Mouse (Mus musculus): ENCODE data around the gene Stk32c. TPM values are rescaled to one million over a fixed set of nuclear protein-coding genes. Genes with fewer than 3 reads are reported as not detected.

Stk32c gene
- total RNA-seq, 1 experiment = 0.89 TPM

DNA sequence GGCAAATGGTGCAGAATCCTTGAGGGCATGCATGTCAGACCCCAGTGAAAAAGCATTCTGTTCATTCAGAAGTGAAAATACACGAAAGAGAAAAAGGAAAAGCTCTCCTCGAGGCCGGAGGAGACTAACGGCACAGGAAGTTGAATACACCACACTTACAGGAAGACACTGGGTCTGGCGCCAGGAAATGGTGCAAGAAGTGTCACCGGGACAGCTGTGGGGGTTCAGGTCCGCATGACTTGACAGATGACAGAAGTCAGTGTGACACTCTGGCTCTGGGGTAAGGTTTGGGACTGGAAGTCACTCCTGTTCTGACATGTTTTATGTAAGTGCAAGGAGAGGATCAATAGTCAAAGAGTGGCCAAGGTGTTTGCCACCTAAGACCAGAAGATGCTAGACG, 11.6 kb upstream of the Stk32c start:
- no peak overlapping the region for H3K9ac ChIP-seq (ENCODE audit: insufficient read depth, low read depth, low read length, poor library complexity, severe bottlenecking)
- H3K4me3 ChIP-seq (ENCODE audit: insufficient read depth in 1 of 2, low read depth in 1 of 2, low read length in 2 of 2, poor library complexity in 1 of 2, severe bottlenecking in 1 of 2) = no peak overlapping the region
- no peaks in the 10 kb centered on the region for H3K36me3 ChIP-seq (ENCODE audit: control insufficient read depth, insufficient read depth, low read length, poor library complexity, severe bottlenecking)
- TF ChIP-seq HCFC1 (IDR thresholded peaks at IDR 0.05; ENCODE audit: borderline replicate concordance, insufficient read depth, low read length) (no peak), ZC3H11A (IDR thresholded peaks at IDR 0.05; ENCODE audit: borderline replicate concordance, low read depth, low read length) (no peak), CHD2 (IDR thresholded peaks at IDR 0.05; ENCODE audit: low read depth, low read length) (no peak), MAFK (IDR thresholded peaks at IDR 0.05; ENCODE audit: insufficient read depth, low read depth, low read length) (no peak), ZNF384 (IDR thresholded peaks at IDR 0.05; ENCODE audit: low read depth, low read length) (no peak)
- H3K4me1 ChIP-seq (ENCODE audit: control insufficient read depth in 2 of 2, insufficient read depth in 2 of 2, low read length in 2 of 2, poor library complexity in 1 of 2) = peaks cover 0 to 6% of the 10 kb centered on the region in 2 experiments; a peak in 1 of 4 replicates
- no peaks in the 10 kb centered on the region for H3K9me3 ChIP-seq (ENCODE audit: control insufficient read depth, insufficient read depth, low read depth, low read length)
- DNase-seq (ENCODE audit: low read depth, low spot score) = no peak
- in situ Hi-C loops (cut with MboI; ENCODE audit: low sequenced_read_pairs in 2 of 2, unreplicated experiment in 2 of 2) = no loop called here
- no peak overlapping the region for H3K27ac ChIP-seq (ENCODE audit: insufficient read depth, low read depth, low read length, poor library complexity, severe bottlenecking)

- TF ChIP-seq MAFK (IDR thresholded peaks at IDR 0.05; ENCODE audit: insufficient read depth, low read depth, low read length) = no peak
- TF ChIP-seq ZNF384 (IDR thresholded peaks at IDR 0.05; ENCODE audit: low read depth, low read length) = no peak
- TF ChIP-seq CHD2 (IDR thresholded peaks at IDR 0.05; ENCODE audit: low read depth, low read length) = no peak
- TF ChIP-seq ZC3H11A (IDR thresholded peaks at IDR 0.05; ENCODE audit: borderline replicate concordance, low read depth, low read length) = no peak
- no peak for TF ChIP-seq HCFC1 (IDR thresholded peaks at IDR 0.05; ENCODE audit: borderline replicate concordance, insufficient read depth, low read length)
- no peaks in the 10 kb centered on the region for H3K9me3 ChIP-seq (ENCODE audit: control insufficient read depth, insufficient read depth, low read depth, low read length)
- H3K4me3 ChIP-seq (ENCODE audit: insufficient read depth in 1 of 2, low read depth in 1 of 2, low read length in 2 of 2, poor library complexity in 1 of 2, severe bottlenecking in 1 of 2) = no peak overlapping the region
- no peak for DNase-seq (ENCODE audit: low read depth, low spot score)
- in situ Hi-C loops (cut with MboI; ENCODE audit: low sequenced_read_pairs in 2 of 2, unreplicated experiment in 2 of 2) = no loop called here
- H3K27ac ChIP-seq (ENCODE audit: insufficient read depth, low read depth, low read length, poor library complexity, severe bottlenecking) = no peak overlapping the region
- H3K9ac ChIP-seq (ENCODE audit: insufficient read depth, low read depth, low read length, poor library complexity, severe bottlenecking) = no peak overlapping the region
- peaks cover 0 to 4% of the 10 kb centered on the region in 2 experiments; a peak in 1 of 4 replicates for H3K4me1 ChIP-seq (ENCODE audit: control insufficient read depth in 2 of 2, insufficient read depth in 2 of 2, low read length in 2 of 2, poor library complexity in 1 of 2)
- no peaks in the 10 kb centered on the region for H3K36me3 ChIP-seq (ENCODE audit: control insufficient read depth, insufficient read depth, low read length, poor library complexity, severe bottlenecking)
These were observed 11.0 kb upstream of the Stk32c start for GRCm38 (mm10) chr7:139224070-139224469.

- H3K9ac ChIP-seq (ENCODE audit: insufficient read depth, low read depth, low read length, poor library complexity, severe bottlenecking) = no peak overlapping the region
- TF ChIP-seq ZC3H11A (IDR thresholded peaks at IDR 0.05; ENCODE audit: borderline replicate concordance, low read depth, low read length) (no peak), ZNF384 (IDR thresholded peaks at IDR 0.05; ENCODE audit: low read depth, low read length) (no peak), MAFK (IDR thresholded peaks at IDR 0.05; ENCODE audit: insufficient read depth, low read depth, low read length) (no peak), HCFC1 (IDR thresholded peaks at IDR 0.05; ENCODE audit: borderline replicate concordance, insufficient read depth, low read length) (no peak), CHD2 (IDR thresholded peaks at IDR 0.05; ENCODE audit: low read depth, low read length) (no peak)
- no peak overlapping the region for H3K27ac ChIP-seq (ENCODE audit: insufficient read depth, low read depth, low read length, poor library complexity, severe bottlenecking)
- no peaks in the 10 kb centered on the region for H3K36me3 ChIP-seq (ENCODE audit: control insufficient read depth, insufficient read depth, low read length, poor library complexity, severe bottlenecking)
- H3K4me3 ChIP-seq (ENCODE audit: insufficient read depth in 1 of 2, low read depth in 1 of 2, low read length in 2 of 2, poor library complexity in 1 of 2, severe bottlenecking in 1 of 2) = no peak overlapping the region
- no peaks in the 10 kb centered on the region for H3K9me3 ChIP-seq (ENCODE audit: control insufficient read depth, insufficient read depth, low read depth, low read length)
- peaks cover 0 to 4% of the 10 kb centered on the region in 2 experiments; a peak in 1 of 4 replicates for H3K4me1 ChIP-seq (ENCODE audit: control insufficient read depth in 2 of 2, insufficient read depth in 2 of 2, low read length in 2 of 2, poor library complexity in 1 of 2)
- DNase-seq (ENCODE audit: low read depth, low spot score) = no peak
- in situ Hi-C loops (cut with MboI; ENCODE audit: low sequenced_read_pairs in 2 of 2, unreplicated experiment in 2 of 2) = no loop called here
These were observed 9.2 kb upstream of the Stk32c start for GRCm38 (mm10) chr7:139222341-139222740.

DNA sequence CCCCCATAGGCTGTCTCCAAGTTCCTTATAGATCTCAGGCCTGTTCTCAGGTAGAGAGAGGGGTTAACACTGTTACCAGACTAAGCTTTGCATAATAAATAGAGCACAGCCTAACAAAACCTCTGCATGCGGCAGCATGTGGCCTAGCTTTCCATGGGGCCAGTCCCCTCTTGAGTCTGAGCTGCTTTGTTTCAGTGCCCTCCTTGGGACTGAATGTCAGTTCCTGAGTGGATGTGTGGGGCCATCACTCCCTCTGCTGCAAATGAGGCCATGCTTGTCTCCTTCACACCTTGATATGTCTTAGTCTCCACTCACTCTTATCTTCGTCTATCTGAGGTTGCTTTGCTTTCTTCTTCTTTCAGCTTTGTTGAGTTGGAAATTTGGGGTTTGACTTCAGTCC, 8.7 kb upstream of the Stk32c start:
- peaks cover 0 to 4% of the 10 kb centered on the region in 2 experiments; a peak in 1 of 4 replicates for H3K4me1 ChIP-seq (ENCODE audit: control insufficient read depth in 2 of 2, insufficient read depth in 2 of 2, low read length in 2 of 2, poor library complexity in 1 of 2)
- no peak for DNase-seq (ENCODE audit: low read depth, low spot score)
- TF ChIP-seq CHD2 (IDR thresholded peaks at IDR 0.05; ENCODE audit: low read depth, low read length) = no peak
- no peak for TF ChIP-seq HCFC1 (IDR thresholded peaks at IDR 0.05; ENCODE audit: borderline replicate concordance, insufficient read depth, low read length)
- no peak for TF ChIP-seq MAFK (IDR thresholded peaks at IDR 0.05; ENCODE audit: insufficient read depth, low read depth, low read length)
- no peak overlapping the region for H3K4me3 ChIP-seq (ENCODE audit: insufficient read depth in 1 of 2, low read depth in 1 of 2, low read length in 2 of 2, poor library complexity in 1 of 2, severe bottlenecking in 1 of 2)
- no peaks in the 10 kb centered on the region for H3K9me3 ChIP-seq (ENCODE audit: control insufficient read depth, insufficient read depth, low read depth, low read length)
- in situ Hi-C loops (cut with MboI; ENCODE audit: low sequenced_read_pairs in 2 of 2, unreplicated experiment in 2 of 2) = no loop called here
- no peak overlapping the region for H3K9ac ChIP-seq (ENCODE audit: insufficient read depth, low read depth, low read length, poor library complexity, severe bottlenecking)
- H3K27ac ChIP-seq (ENCODE audit: insufficient read depth, low read depth, low read length, poor library complexity, severe bottlenecking) = no peak overlapping the region
- no peaks in the 10 kb centered on the region for H3K36me3 ChIP-seq (ENCODE audit: control insufficient read depth, insufficient read depth, low read length, poor library complexity, severe bottlenecking)

GRCm38 (mm10) chr7:139221072-139221471, 8.0 kb upstream of the Stk32c start:
- Histone ChIP-seq H3K4me1 (ENCODE audit: control insufficient read depth in 2 of 2, insufficient read depth in 2 of 2, low read length in 2 of 2, poor library complexity in 1 of 2) (peaks cover 0 to 4% of the 10 kb centered on the region in 2 experiments; a peak in 1 of 4 replicates), H3K36me3 (ENCODE audit: control insufficient read depth, insufficient read depth, low read length, poor library complexity, severe bottlenecking) (no peaks in the 10 kb centered on the region), H3K9ac (ENCODE audit: insufficient read depth, low read depth, low read length, poor library complexity, severe bottlenecking) (no peak overlapping the region), H3K27ac (ENCODE audit: insufficient read depth, low read depth, low read length, poor library complexity, severe bottlenecking) (no peak overlapping the region), H3K9me3 (ENCODE audit: control insufficient read depth, insufficient read depth, low read depth, low read length) (no peaks in the 10 kb centered on the region), H3K4me3 (ENCODE audit: insufficient read depth in 1 of 2, low read depth in 1 of 2, low read length in 2 of 2, poor library complexity in 1 of 2, severe bottlenecking in 1 of 2) (no peak overlapping the region)
- TF ChIP-seq HCFC1 (IDR thresholded peaks at IDR 0.05; ENCODE audit: borderline replicate concordance, insufficient read depth, low read length) (no peak), MAFK (IDR thresholded peaks at IDR 0.05; ENCODE audit: insufficient read depth, low read depth, low read length) (no peak), ZNF384 (IDR thresholded peaks at IDR 0.05; ENCODE audit: low read depth, low read length) (no peak), CHD2 (IDR thresholded peaks at IDR 0.05; ENCODE audit: low read depth, low read length) (no peak), ZC3H11A (IDR thresholded peaks at IDR 0.05; ENCODE audit: borderline replicate concordance, low read depth, low read length) (no peak)
- DNase-seq (ENCODE audit: low read depth, low spot score) = no peak
- in situ Hi-C loops (cut with MboI; ENCODE audit: low sequenced_read_pairs in 2 of 2, unreplicated experiment in 2 of 2) = no loop called here

Measured in ES-E14 (cell line).